Mouse (Mus musculus) lung, embryonic 15.5 days (tissue): ENCODE results near the gene Aox1. TPM values are rescaled to one million over a fixed set of nuclear protein-coding genes. Genes with fewer than 3 reads are reported as not detected.
A peak's percentile ranks its signal among the peaks of the same experiment; 100 is the strongest.

Experiments
- ATAC-seq: fragments of 200-750 bp; cut with Nextera tagmentation; 2 replicates; pipeline ENCODE4 v1.8.0; 2017; ENCODE audit warnings: moderate number of reproducible peaks, borderline replicate concordance; ENCODE audit not compliant: low FRiP score, low TSS enrichment; ENCODE audit errors: extremely low read depth
- H3K27ac ChIP-seq: fragments of 300-500 bp; sonication (generic); 2 replicates; pipeline ENCODE4 v1.5.1; 2015; ENCODE audit warnings: moderate library complexity, mild to moderate bottlenecking, inconsistent platforms
- H3K27me3 ChIP-seq: fragments of 300-500 bp; sonication (generic); 2 replicates; pipeline ENCODE4 v1.6.1; 2015; ENCODE audit warnings: inconsistent platforms
- H3K36me3 ChIP-seq: fragments of 300-500 bp; sonication (generic); 2 replicates; pipeline ENCODE4 v1.6.1; 2015; ENCODE audit warnings: inconsistent platforms
- H3K4me1 ChIP-seq: fragments of 300-500 bp; sonication (generic); 2 replicates; pipeline ENCODE4 v1.6.1; 2015; ENCODE audit warnings: inconsistent platforms
- H3K4me2 ChIP-seq: fragments of 300-500 bp; sonication (generic); 2 replicates; pipeline ENCODE4 v1.6.1; 2015; ENCODE audit warnings: inconsistent platforms, mild to moderate bottlenecking, moderate library complexity
- H3K4me3 ChIP-seq: fragments of 300-500 bp; sonication (generic); 2 replicates; pipeline ENCODE4 v1.5.1; 2015; ENCODE audit warnings: mild to moderate bottlenecking, inconsistent platforms
- H3K9ac ChIP-seq: fragments of 300-500 bp; sonication (generic); 2 replicates; pipeline ENCODE4 v1.6.1; 2015; ENCODE audit warnings: inconsistent platforms
- H3K9me3 ChIP-seq: fragments of 300-500 bp; sonication (generic); 2 replicates; pipeline ENCODE4 v1.6.1; 2016; ENCODE audit warnings: inconsistent platforms
- WGBS: fragments of 180-500 bp; shearing (Covaris S2); methylation state at CpG from one replicate; pipeline ENCODE4 v1.1.7; 2015; 5-methylcytosine and 5-hydroxymethylcytosine counted together
- polyA plus RNA-seq: library from polyadenylated mRNA; unstranded; fragments of >200 nt; fragmentation: Nextera tagmentation; extraction: Ambion mirVana; gene quantifications from 2 replicates; pipeline ENCODE4 v1.2.1, GENCODE M21; 2015

The Aox1 gene
- polyA plus RNA-seq, 1 experiment from 2014 or later = 0.77 TPM

DNA sequence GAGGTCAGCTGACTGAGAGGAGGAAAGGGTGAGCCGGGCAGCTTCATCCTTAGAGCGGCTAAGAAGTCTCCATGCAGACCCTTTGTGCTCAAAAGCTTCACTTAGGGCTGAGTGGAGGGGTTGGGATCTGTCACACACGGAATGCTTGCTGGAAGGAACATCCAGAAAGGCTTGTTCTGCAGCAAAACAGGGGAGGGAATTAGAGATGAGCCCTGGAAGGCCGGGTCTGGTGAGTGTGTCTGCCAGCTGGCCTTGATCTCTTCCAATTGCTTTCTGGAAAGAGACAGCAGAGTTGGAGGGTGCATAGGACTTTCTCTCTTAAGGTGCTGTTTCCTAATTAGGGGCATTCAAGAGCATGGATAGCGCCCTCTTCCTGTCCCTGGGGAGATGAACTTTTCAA is 59.6 kb downstream of the Aox1 start:
- 39% methylated on average over 5 of the region's 5 CpGs for WGBS
- Histone ChIP-seq H3K4me3 (no peak overlapping the region), H3K9me3 (no peaks in the 10 kb centered on the region), H3K9ac (no peak overlapping the region), H3K27me3 (no peaks in the 10 kb centered on the region), H3K4me1 (no peaks in the 10 kb centered on the region), H3K27ac (no peak overlapping the region), H3K4me2 (no peak overlapping the region), H3K36me3 (no peaks in the 10 kb centered on the region)
- no peak for ATAC-seq

- no peaks in the 10 kb centered on the region for H3K36me3 ChIP-seq
- no peaks in the 10 kb centered on the region for H3K4me1 ChIP-seq
- no peak overlapping the region for H3K4me3 ChIP-seq
- H3K9ac ChIP-seq = no peak overlapping the region
- H3K27me3 ChIP-seq = no peaks in the 10 kb centered on the region
- no peak overlapping the region for H3K4me2 ChIP-seq
- no peak for ATAC-seq
- H3K27ac ChIP-seq = no peak overlapping the region
- no peaks in the 10 kb centered on the region for H3K9me3 ChIP-seq
- WGBS = 82% methylated on average over 4 of the region's 4 CpGs
Measured at GRCm38 (mm10) chr1:58090191-58090590, 60.5 kb downstream of the Aox1 start.

DNA sequence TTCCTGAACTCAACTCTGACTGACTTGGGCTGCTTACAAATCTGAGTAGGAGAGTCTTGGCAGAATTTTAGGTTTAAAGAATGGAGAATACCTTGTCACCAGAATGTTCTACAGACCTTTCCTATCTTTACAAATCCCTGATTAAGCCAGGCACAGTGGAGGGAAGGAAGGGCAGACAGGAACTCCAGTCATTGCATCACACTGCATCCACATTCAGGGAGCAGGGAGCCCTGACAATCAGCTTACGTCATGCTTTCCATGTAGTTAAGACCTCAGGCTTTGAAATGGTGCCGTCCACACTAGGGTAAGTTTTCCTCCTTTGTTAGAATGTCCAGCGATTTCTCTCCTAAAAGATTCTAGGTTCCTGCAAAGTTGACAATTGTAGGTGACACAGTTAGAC is 61.5 kb downstream of the Aox1 start:
- no peaks in the 10 kb centered on the region for H3K27me3 ChIP-seq
- H3K4me1 ChIP-seq = no peaks in the 10 kb centered on the region
- H3K9ac ChIP-seq = no peak overlapping the region
- no peaks in the 10 kb centered on the region for H3K36me3 ChIP-seq
- ATAC-seq = no peak
- no peak overlapping the region for H3K4me3 ChIP-seq
- no peak overlapping the region for H3K27ac ChIP-seq
- H3K4me2 ChIP-seq = no peak overlapping the region
- WGBS = 68% methylated on average over 3 of the region's 3 CpGs
- no peaks in the 10 kb centered on the region for H3K9me3 ChIP-seq

- Histone ChIP-seq H3K9me3 (no peaks in the 10 kb centered on the region), H3K27me3 (no peaks in the 10 kb centered on the region), H3K4me1 (no peaks in the 10 kb centered on the region), H3K36me3 (no peaks in the 10 kb centered on the region), H3K9ac (no peak overlapping the region), H3K27ac (no peak overlapping the region), H3K4me3 (no peak overlapping the region), H3K4me2 (no peak overlapping the region)
- ATAC-seq = no peak
- WGBS = 74% methylated on average over 2 of the region's 2 CpGs
Measured at GRCm38 (mm10) chr1:58091992-58092560, 62.3 kb downstream of the Aox1 start.

DNA sequence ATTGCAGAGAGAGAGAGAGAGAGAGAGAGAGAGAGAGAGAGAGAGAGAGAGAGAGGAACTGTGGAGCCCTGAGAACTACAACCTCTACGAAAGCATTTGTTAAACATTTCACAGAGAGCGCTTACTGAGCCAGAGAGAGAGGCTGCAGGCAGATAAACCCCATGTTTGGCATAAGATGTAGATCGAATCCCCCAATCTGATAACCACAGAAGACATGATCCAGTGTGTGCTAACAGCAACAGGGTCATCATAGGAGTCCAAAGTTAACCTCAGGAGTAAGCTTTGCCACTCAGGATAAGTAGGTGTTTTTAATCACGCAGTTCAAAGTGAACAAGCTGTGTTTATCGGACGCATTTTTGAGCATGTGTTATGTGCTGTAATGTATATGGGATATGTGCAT is 67.6 kb downstream of the Aox1 start:
- Histone ChIP-seq H3K4me1 (peaks cover 6% of the 10 kb centered on the region; the same call in 1 of the 2 replicates), H3K9ac (no peak overlapping the region), H3K9me3 (no peaks in the 10 kb centered on the region), H3K4me3 (no peak overlapping the region), H3K36me3 (no peaks in the 10 kb centered on the region), H3K27me3 (no peaks in the 10 kb centered on the region), H3K27ac (no peak overlapping the region), H3K4me2 (no peak overlapping the region)
- no peak for ATAC-seq
- 77% methylated on average over 6 of the region's 6 CpGs for WGBS

DNA sequence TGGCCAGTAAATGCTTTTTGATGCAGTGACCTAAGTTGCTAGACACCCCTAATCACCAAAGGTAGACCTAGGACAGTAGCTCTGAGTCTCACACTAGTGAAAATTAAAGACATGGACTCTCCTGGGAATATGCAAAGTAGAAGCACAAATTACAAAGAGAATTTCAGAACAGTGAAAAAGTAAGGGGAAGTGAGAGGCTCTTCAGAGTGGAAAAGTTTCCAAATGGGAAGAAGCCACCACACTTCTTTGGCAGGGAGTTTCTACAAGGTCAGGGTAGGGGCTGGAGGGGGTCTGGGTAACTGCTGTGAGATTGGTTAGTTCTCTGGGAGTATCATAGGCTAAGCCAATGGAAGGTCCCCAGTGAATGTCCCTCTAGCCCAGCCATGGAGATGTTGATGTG is 69.4 kb downstream of the Aox1 start:
- no peaks in the 10 kb centered on the region for H3K36me3 ChIP-seq
- no peaks in the 10 kb centered on the region for H3K9me3 ChIP-seq
- no peaks in the 10 kb centered on the region for H3K27me3 ChIP-seq
- H3K4me3 ChIP-seq = no peak overlapping the region
- no peak for ATAC-seq
- H3K4me2 ChIP-seq = no peak overlapping the region
- H3K4me1 ChIP-seq = peaks cover 6% of the 10 kb centered on the region; the same call in 1 of the 2 replicates
- H3K27ac ChIP-seq = no peak overlapping the region
- H3K9ac ChIP-seq = no peak overlapping the region

DNA sequence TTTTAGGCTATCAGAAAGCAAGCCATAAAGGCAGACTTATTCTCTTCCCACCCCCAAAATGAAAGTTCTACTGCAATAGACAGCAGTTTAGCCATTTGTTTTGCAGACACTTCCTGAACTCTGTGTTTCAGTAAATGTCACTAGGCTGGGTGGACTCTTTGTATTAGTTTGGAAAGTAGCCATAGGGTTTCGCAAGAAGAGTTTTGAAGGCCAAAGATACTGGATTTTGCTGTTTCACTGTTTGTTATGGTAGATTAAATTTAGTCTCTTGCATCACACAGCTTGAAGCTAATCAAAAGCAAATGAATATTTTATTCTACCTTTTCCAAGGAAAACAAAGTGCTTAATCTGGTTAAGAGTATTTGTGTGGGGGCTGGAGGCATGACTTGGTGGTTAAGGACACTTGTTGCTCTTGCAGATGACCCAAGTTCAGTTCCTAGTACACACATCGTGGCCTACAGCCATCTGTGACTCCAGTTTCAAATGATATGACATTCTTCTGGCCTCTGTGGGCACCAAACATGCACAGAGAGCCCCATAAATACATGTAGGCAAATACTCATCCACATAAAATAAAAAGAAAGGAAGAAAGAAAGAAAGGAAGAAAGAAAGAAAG is 71.9 kb downstream of the Aox1 start:
- H3K4me3 ChIP-seq = no peak overlapping the region
- no peak overlapping the region for H3K9ac ChIP-seq
- no peaks in the 10 kb centered on the region for H3K9me3 ChIP-seq
- H3K4me2 ChIP-seq = no peak overlapping the region
- 0 out of 2 replicates have a peak overlapping the region, but pooled peaks have one; percentile 29 for H3K27ac ChIP-seq
- peak; percentile 52; the same call in 1 of the 2 replicates for ATAC-seq
- H3K4me1 ChIP-seq = peaks cover 6% of the 10 kb centered on the region; the same call in 1 of the 2 replicates
- H3K36me3 ChIP-seq = no peaks in the 10 kb centered on the region
- 47% methylated on average over 2 of the region's 2 CpGs for WGBS
- no peaks in the 10 kb centered on the region for H3K27me3 ChIP-seq

GRCm38 (mm10) chr1:58102494-58102893 is 72.8 kb downstream of the Aox1 start:
- H3K9ac ChIP-seq = no peak overlapping the region
- H3K27ac ChIP-seq = no peak overlapping the region
- no peak overlapping the region for H3K4me3 ChIP-seq
- H3K36me3 ChIP-seq = no peaks in the 10 kb centered on the region
- no peak overlapping the region for H3K4me2 ChIP-seq
- H3K4me1 ChIP-seq = peaks cover 6% of the 10 kb centered on the region; the same call in 1 of the 2 replicates
- no peak for ATAC-seq
- 68% methylated on average over 7 of the region's 7 CpGs for WGBS
- no peaks in the 10 kb centered on the region for H3K27me3 ChIP-seq
- H3K9me3 ChIP-seq = no peaks in the 10 kb centered on the region

DNA sequence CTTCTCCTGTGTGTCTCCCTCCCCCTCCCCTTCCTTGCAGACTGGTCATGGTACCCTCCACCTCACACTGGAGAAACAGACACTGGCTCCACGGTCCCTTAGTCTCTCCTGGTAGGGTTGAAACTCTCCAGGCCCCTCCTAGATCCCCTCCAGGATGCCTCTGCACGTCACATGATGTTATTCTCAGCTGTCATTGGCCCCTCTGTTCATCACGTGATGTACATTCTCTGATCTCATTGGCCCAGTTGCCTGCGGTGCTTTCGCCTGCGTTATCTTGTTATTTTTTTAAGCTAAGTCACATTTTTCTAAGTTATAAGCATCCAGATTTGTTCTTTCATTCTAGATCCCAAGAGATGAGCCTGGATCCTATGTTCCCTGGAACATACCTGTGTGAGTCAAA is 76.0 kb downstream of the Aox1 start:
- Histone ChIP-seq H3K9me3 (no peaks in the 10 kb centered on the region), H3K4me3 (no peak overlapping the region)
- 80% methylated on average over 6 of the region's 6 CpGs for whole genome bisulfite sequencing

DNA sequence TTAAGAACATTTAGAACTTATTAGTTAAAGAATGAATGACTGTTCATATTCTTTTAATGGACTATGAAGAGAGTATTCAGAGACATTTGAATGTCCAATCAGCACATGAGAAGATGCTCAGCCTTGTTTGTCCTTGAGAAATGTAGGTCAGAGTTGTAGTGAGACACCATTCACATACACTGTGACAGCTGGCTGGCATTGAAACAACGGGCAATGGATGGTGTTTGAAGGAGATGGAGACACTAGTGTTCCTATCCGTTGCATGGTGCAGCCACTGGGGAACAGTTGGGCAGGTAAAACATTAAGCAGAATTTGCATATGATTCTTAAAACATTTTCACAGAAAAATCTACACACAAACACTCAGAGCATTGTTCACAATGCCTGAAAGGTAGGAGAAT is 77.3 kb downstream of the Aox1 start:
- Histone ChIP-seq H3K27ac (no peak overlapping the region), H3K27me3 (no peaks in the 10 kb centered on the region), H3K9ac (no peak overlapping the region), H3K4me2 (no peak overlapping the region), H3K9me3 (no peaks in the 10 kb centered on the region), H3K4me3 (no peak overlapping the region), H3K36me3 (no peaks in the 10 kb centered on the region), H3K4me1 (no peaks in the 10 kb centered on the region)
- WGBS = 85% methylated on average over 2 of the region's 2 CpGs
- ATAC-seq = no peak

More for the DNA sequence above, 76.0 kb downstream of the Aox1 start:
- no peak overlapping the region for H3K27ac ChIP-seq
- H3K9ac ChIP-seq = no peak overlapping the region
- no peak overlapping the region for H3K4me2 ChIP-seq
- peaks cover 6% of the 10 kb centered on the region; the same call in 1 of the 2 replicates for H3K4me1 ChIP-seq
- ATAC-seq = no peak
- no peaks in the 10 kb centered on the region for H3K27me3 ChIP-seq
- H3K36me3 ChIP-seq = no peaks in the 10 kb centered on the region

GRCm38 (mm10) chr1:58110241-58110640 is 80.5 kb downstream of the Aox1 start:
- H3K9ac ChIP-seq = no peak overlapping the region
- no peaks in the 10 kb centered on the region for H3K9me3 ChIP-seq
- peaks cover 3% of the 10 kb centered on the region for H3K4me1 ChIP-seq
- H3K4me3 ChIP-seq = no peak overlapping the region
- no peak overlapping the region for H3K27ac ChIP-seq
- no peaks in the 10 kb centered on the region for H3K27me3 ChIP-seq
- H3K4me2 ChIP-seq = no peak overlapping the region
- 85% methylated on average over 5 of the region's 5 CpGs for WGBS
- ATAC-seq = no peak
- no peaks in the 10 kb centered on the region for H3K36me3 ChIP-seq

GRCm38 (mm10) chr1:58111315-58111714 is 81.6 kb downstream of the Aox1 start:
- H3K4me3 ChIP-seq = no peak overlapping the region
- H3K9me3 ChIP-seq = no peaks in the 10 kb centered on the region
- H3K4me2 ChIP-seq = no peak overlapping the region
- no peaks in the 10 kb centered on the region for H3K36me3 ChIP-seq
- peaks cover 3% of the 10 kb centered on the region for H3K4me1 ChIP-seq
- WGBS = 81% methylated on average over 4 of the region's 4 CpGs
- H3K9ac ChIP-seq = no peak overlapping the region
- no peak for ATAC-seq
- no peak overlapping the region for H3K27ac ChIP-seq
- H3K27me3 ChIP-seq = no peaks in the 10 kb centered on the region
